Mouse (Mus musculus) lung, adult 10 weeks (tissue): Measurements from ENCODE around the gene 4933406M09Rik. TPM values are rescaled to one million over a fixed set of nuclear protein-coding genes. Genes with fewer than 3 reads are reported as not detected.

Experiments
- polyA plus RNA-seq: library from polyadenylated mRNA; stranded (reverse); fragments of 350-450 nt; fragmentation: Illumina TruSeq; extraction: RNeasy Lipid Tissue Mini Kit (QIAGEN cat#74804); gene quantifications from one replicate; pipeline ENCODE4 v1.2.3, GENCODE M21; 2014; ENCODE audit warnings: low read depth, low replicate concordance; ENCODE audit not compliant: insufficient read depth

4933406M09Rik gene
- not detected for polyA plus RNA-seq

DNA sequence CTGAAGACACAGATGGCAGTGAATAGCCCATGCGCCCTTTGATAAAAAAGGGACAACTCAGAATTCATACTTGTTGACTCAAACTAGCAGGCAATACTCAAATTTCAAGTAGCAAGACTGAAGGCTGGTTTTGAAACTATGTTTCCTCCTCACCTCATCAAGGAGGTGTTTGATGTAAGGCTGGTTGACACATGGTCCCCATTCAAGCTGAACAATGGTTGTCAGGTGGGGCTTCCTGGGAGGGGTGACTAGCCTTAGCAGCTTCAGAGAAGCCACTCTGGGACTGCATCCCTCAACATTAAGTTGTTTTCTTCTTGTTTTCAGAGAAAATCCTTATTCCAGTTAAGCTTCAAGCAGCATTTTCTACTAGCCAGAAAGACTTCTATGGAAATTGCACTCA lies at the start of gene 4933406M09Rik:
Gene 4933406M09Rik, plus strand, starts transcription at position 275 of the 400 bp plus-strand sequence.

DNA sequence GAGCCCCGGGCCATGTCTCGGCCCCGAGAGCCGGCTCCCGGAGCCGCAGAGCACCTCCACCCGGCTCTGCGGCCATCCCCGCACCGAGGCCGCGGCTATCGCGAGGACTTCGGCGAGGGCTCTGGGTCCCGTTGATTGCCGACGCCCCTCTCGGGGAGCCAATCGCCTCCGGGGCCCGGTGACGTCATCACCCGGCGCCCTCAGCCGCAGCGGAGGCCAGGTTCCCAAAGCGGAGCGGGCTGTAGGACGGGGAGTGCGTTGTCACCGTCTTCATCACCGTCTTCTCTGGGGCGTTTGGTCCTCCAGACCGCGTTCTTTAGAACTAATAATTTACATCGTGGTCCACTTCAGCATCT lies 23.9 kb upstream of the 4933406M09Rik start, which contains the start of gene Tmem183a:
Gene Tmem183a, minus strand, starts transcription at position 123 of the 356 bp plus-strand sequence.

DNA sequence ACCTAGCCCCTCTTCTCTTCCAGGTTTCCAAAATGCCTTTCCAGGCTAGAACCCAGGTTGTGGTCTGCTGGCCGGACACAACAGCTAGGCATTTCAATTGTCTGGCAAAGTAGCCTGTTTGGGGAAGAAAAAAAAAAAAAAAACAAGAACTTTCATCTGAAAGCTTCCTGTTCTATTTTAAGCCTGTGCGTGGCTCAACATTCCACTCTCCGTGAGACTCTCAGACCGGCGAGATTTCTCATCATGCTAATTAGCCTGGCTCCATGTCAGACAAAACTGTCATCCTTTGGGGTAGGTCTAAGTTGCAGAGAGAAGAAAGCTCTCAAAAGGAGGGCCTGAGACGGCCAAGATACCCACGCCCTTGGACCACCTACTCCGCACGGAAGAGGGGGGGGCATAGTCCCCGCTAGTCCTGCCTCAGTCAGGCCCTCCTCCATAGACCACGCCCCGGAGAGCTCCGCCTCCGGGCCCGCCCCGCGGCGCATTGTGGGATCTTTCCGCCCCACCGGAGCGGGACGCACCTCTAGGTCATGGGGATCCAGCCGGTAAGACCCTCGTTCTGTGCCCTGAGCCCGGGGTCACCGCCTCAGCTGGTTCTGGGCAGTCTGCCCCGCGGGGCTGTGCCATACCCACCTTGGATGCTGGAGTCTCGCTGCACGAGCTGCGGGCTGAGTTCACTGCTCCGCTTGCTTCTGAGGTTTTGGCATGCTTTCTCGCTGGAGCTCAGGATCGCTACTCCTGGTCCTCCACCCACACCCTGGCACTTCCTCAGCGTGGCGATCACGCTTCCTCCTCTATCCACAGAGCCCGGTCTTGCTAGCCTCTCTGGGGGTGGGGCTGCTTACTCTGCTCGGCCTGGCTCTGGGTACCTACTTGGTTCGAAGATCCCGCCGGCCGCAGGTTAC lies 20.0 kb downstream of the 4933406M09Rik start, which contains the start of gene Cyb5r1:
Gene Cyb5r1, plus strand, starts transcription at position 51 of the 905 bp plus-strand sequence.

DNA sequence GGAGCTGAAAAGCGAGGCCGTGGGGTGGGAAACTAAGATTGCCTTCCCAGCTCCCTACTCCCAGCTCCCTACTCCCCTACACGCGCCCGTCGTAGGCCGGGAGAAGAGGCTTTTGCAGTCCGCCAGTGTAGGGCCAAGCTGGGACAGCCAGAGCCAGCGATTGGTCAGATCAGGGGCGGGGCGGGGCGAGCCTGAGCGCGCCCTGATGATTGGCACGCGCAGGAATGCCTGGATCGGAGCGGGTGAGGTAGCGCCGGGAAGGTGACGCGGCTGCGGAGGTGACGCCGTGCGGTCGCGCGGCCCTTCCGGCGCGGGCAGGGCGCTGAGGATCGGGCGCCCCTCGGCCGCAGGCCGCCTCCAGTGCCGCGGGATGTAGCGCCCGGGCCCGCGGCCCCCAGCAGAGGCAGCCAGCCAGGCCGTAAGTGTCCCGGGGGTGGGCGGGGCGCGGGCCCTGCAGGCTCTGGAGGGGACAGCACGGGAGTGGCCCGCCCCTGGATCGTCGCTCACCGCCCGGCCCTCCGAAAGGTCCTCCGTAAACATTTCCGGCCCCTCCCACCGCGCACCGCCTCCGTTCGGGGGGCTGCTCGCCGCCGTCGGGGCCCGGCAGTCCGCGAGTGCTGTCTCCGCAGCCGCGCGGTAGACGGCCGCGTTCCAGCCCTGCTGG lies 29.6 kb downstream of the 4933406M09Rik start, which contains the start of gene Adipor1:
Gene Adipor1, plus strand, starts transcription at position 211 of the 664 bp plus-strand sequence.

Other genes starting within 250 kb of the 4933406M09Rik start
- 994 TPM for gene Chil1, start 203.8 kb upstream of the 4933406M09Rik start, polyA plus RNA-seq
- gene Mybph, start 192.5 kb upstream of the 4933406M09Rik start, polyA plus RNA-seq: not detected
- gene Adora1, start 150.5 kb upstream of the 4933406M09Rik start, polyA plus RNA-seq: 2.0 TPM
- not detected for gene Myog, start 96.0 kb upstream of the 4933406M09Rik start, polyA plus RNA-seq
- gene Ppfia4, start 53.0 kb upstream of the 4933406M09Rik start, polyA plus RNA-seq: 3.9 TPM
- 24.8 TPM for gene Tmem183a, start 24.0 kb upstream of the 4933406M09Rik start, polyA plus RNA-seq
- 28.0 TPM for gene Cyb5r1, start 19.6 kb downstream of the 4933406M09Rik start, polyA plus RNA-seq
- 80.1 TPM for gene Adipor1, start 29.4 kb downstream of the 4933406M09Rik start, polyA plus RNA-seq
- gene Klhl12, start 69.6 kb downstream of the 4933406M09Rik start, polyA plus RNA-seq: 9.2 TPM
- 11.9 TPM for gene Rabif, start 108.7 kb downstream of the 4933406M09Rik start, polyA plus RNA-seq
- gene Mgat4e, start 163.7 kb downstream of the 4933406M09Rik start, polyA plus RNA-seq: not detected
- 6.1 TPM for gene Kdm5b, start 174.2 kb downstream of the 4933406M09Rik start, polyA plus RNA-seq